Mouse (Mus musculus) ES-Bruce4 (cell line): ENCODE results near the gene Dnmt1. TPM values are rescaled to one million over a fixed set of nuclear protein-coding genes. Genes with fewer than 3 reads are reported as not detected.
A peak's percentile ranks its signal among the peaks of the same experiment; 100 is the strongest.

ENCODE experiments used
- H3K27ac ChIP-seq: 2 replicates; pipeline ENCODE4 v1.5.1; 2012; ENCODE audit warnings: low read length, inconsistent platforms; ENCODE audit not compliant: insufficient read depth
- H3K27me3 ChIP-seq: 2 replicates; pipeline ENCODE4 v1.6.1; 2012; ENCODE audit warnings: mild to moderate bottlenecking, low read length, inconsistent platforms; ENCODE audit not compliant: control insufficient read depth, poor library complexity, insufficient read depth, severe bottlenecking
- H3K36me3 ChIP-seq: 2 replicates; pipeline ENCODE4 v1.6.1; 2012; ENCODE audit warnings: inconsistent platforms, mild to moderate bottlenecking, low read length, moderate library complexity; ENCODE audit not compliant: control insufficient read depth, poor library complexity, insufficient read depth, severe bottlenecking
- H3K4me1 ChIP-seq: one replicate; pipeline ENCODE4 v1.8.1; 2011; ENCODE audit warnings: low read length; ENCODE audit not compliant: control insufficient read depth, insufficient read depth
- H3K4me3 ChIP-seq: 2 replicates; pipeline ENCODE4 v1.5.1; 2011; ENCODE audit warnings: low read depth, mild to moderate bottlenecking, low read length
- H3K9ac ChIP-seq: 2 replicates; pipeline ENCODE4 v1.6.1; 2012; ENCODE audit warnings: low read depth, mild to moderate bottlenecking, inconsistent platforms; ENCODE audit not compliant: poor library complexity, severe bottlenecking
- H3K9me3 ChIP-seq: replicated peaks from 2 replicates; pipeline ENCODE4 v1.6.1; 2012; ENCODE audit warnings: mild to moderate bottlenecking, low read length, inconsistent platforms; ENCODE audit not compliant: control insufficient read depth, poor library complexity, insufficient read depth, severe bottlenecking
- CTCF ChIP-seq: IDR thresholded peaks from one replicate; pipeline ENCODE4 v1.8.1; 2011; ENCODE audit warnings: low read depth, low read length
- EP300 ChIP-seq: IDR thresholded peaks from 2 replicates; pipeline ENCODE4 v1.6.1; 2011; ENCODE audit warnings: low read depth, low read length; ENCODE audit not compliant: insufficient read depth
- POLR2A ChIP-seq: IDR thresholded peaks from one replicate; pipeline ENCODE4 v1.8.1; 2011; ENCODE audit warnings: low read length; ENCODE audit not compliant: insufficient read depth
- polyA plus RNA-seq: library from polyadenylated mRNA; stranded (reverse); fragments of >200 nt; gene quantifications from 2 replicates; pipeline ENCODE4 v1.2.4, GENCODE M21; 2011; ENCODE audit warnings: low read depth; ENCODE audit not compliant: missing spikeins, insufficient read depth, insufficient read length

Gene Dnmt1
- polyA plus RNA-seq, 1 experiment, result 120 TPM

DNA sequence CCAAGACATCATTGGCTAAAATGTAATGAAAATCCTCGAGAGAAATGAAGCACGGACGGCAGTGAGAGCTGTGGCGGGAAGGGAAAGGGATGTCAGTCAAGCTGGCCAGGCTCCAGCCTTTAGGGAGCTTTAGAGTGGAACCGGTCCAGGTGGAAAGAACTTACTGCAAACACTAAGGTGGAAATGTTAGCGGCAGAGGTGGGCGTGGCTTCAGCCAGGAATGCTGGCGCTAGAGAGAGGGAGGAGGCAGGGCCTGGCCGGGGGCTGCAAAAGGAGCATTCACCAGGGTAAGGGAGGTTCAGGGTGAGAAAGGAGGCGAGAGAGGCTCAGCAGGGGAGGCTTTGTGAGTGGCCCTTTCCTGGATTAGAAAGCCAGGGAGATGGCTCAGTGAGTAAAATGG is 31.2 kb upstream of the Dnmt1 start:
- Histone ChIP-seq H3K9ac (0 out of 2 replicates have a peak overlapping the region, but pooled peaks have one; percentile 1), H3K27me3 (no peaks in the 10 kb centered on the region), H3K9me3 (no peaks in the 10 kb centered on the region), H3K36me3 (no peaks in the 10 kb centered on the region), H3K4me3 (no peak overlapping the region), H3K27ac (peak overlapping the region; percentile 64), H3K4me1 (peaks cover 4% of the 10 kb centered on the region)
- TF ChIP-seq POLR2A (no peak), CTCF (no peak), EP300 (peak; percentile 84)

DNA sequence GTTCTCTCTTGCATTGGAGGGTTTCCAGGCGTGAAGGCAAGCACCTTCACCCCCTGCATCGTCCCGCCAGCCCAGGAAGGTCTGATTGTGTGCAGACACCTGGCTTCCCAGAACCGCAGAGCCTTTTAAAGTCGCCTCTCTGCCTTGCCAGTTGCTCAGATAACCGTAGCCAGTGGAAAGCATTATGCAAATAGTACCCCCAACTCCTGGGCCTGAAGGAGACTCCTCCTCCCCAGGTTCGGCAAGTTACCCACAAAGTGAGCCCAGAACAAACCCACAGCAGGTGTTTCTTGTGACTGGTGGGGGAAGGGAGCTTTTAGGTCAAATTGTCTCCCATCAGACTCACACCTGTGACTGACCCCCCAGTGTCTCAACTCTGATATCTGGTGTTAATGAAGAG is 28.3 kb upstream of the Dnmt1 start:
- no peak overlapping the region for H3K4me3 ChIP-seq
- no peaks in the 10 kb centered on the region for H3K36me3 ChIP-seq
- no peaks in the 10 kb centered on the region for H3K27me3 ChIP-seq
- 0 out of 2 replicates have a peak overlapping the region, but pooled peaks have one; percentile 27 for H3K9ac ChIP-seq
- H3K27ac ChIP-seq, result peak overlapping the region; percentile 62
- no peak for TF ChIP-seq CTCF
- 0 out of 2 replicates have a peak, but pooled peaks have one; percentile 21 for TF ChIP-seq EP300
- no peak for TF ChIP-seq POLR2A
- H3K4me1 ChIP-seq, result peaks cover 4% of the 10 kb centered on the region
- H3K9me3 ChIP-seq, result no peaks in the 10 kb centered on the region

DNA sequence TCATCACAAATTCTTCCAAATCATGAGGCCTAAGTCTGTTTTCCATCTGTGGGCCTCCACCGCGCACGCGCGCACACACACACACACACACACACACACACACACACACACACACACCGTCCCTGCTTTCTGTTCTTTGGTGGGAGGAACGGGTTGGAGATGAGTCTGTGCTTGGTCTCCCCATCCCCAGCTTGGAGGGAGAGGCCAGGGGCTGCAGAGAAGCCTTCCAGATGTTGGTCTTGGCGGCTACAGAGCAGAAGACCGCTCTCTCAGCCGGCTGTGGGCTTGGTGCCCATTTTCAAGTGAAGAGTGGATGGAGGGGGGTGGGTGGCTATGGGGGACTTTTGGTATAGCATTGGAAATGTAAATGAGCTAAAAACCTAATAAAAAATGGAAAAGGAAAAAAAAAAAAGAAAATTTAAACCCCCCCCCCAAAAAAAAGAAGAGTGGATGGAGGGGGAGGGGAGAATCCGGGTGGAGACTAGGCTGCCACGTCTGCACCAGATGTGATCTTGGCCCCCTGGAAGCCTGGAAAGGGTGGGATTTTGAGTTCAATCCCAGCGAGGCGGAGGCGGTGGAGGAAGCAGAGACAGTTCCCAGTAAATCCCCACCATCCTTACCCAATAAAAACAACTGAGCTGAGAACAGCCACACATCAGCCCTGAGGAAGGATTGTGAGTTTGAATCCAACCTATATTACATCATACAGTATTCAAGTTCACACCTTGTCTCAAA is 27.4 kb upstream of the Dnmt1 start:
- peaks cover 6% of the 10 kb centered on the region for H3K4me1 ChIP-seq
- H3K9ac ChIP-seq, result peak overlapping the region; percentile 27
- no peaks in the 10 kb centered on the region for H3K27me3 ChIP-seq
- no peaks in the 10 kb centered on the region for H3K9me3 ChIP-seq
- TF ChIP-seq CTCF (no peak), POLR2A (no peak), EP300 (no peak)
- H3K36me3 ChIP-seq, result no peaks in the 10 kb centered on the region
- H3K27ac ChIP-seq, result peak overlapping the region; percentile 62
- H3K4me3 ChIP-seq, result no peak overlapping the region

DNA sequence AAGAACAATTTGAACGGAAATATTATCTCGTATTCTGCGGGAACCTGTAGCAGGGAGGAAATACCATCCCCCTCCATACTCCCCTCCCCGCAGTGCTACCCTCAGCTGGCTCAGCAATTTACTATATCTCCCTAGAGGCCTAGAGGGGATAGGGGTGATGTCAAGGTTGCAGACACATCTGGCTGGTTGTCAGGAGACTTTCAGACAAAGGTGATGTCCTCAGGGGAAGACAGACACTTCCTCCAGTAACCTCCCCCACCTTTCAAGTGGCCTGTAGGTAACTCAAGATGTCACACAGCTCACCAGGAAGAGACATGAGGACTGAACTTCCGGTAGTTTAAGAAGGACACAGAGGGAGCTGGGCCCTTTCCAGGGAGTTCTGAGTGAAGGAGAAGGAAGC is 23.5 kb upstream of the Dnmt1 start:
- Histone ChIP-seq H3K4me3 (peak overlapping the region; percentile 61), H3K27ac (peak overlapping the region; percentile 91), H3K36me3 (no peaks in the 10 kb centered on the region), H3K9ac (peak overlapping the region; percentile 79), H3K27me3 (no peaks in the 10 kb centered on the region), H3K9me3 (no peaks in the 10 kb centered on the region), H3K4me1 (peaks cover 10% of the 10 kb centered on the region)
- no peak for TF ChIP-seq CTCF
- TF ChIP-seq POLR2A, result peak; percentile 34
- TF ChIP-seq EP300, result peak; percentile 97

DNA sequence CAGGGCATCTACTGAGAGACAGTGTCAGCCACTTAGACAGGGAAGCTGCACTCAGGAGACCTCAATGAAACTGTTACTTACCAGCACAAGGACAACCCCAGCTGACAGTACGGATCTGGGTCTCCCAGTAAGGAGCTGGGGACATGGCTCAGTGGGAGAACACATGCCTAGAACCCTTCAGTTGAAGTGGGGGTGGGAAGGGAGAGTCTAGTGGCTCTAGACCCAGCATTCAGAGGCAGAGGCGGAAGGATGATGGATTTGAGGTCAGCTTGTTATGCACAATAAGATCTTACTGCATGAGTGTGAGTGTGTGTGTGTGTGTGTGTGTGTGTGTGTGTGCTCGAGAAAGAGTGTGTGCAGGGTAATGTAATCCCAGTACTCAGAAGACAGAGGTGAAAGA is 22.5 kb upstream of the Dnmt1 start:
- peak overlapping the region; percentile 40; the same call in 1 of the 2 replicates for H3K9ac ChIP-seq
- no peaks in the 10 kb centered on the region for H3K36me3 ChIP-seq
- no peaks in the 10 kb centered on the region for H3K9me3 ChIP-seq
- no peaks in the 10 kb centered on the region for H3K27me3 ChIP-seq
- peak overlapping the region; percentile 91 for H3K27ac ChIP-seq
- peaks cover 12% of the 10 kb centered on the region for H3K4me1 ChIP-seq
- H3K4me3 ChIP-seq, result no peak overlapping the region
- TF ChIP-seq EP300, result no peak
- TF ChIP-seq POLR2A, result no peak
- no peak for TF ChIP-seq CTCF

DNA sequence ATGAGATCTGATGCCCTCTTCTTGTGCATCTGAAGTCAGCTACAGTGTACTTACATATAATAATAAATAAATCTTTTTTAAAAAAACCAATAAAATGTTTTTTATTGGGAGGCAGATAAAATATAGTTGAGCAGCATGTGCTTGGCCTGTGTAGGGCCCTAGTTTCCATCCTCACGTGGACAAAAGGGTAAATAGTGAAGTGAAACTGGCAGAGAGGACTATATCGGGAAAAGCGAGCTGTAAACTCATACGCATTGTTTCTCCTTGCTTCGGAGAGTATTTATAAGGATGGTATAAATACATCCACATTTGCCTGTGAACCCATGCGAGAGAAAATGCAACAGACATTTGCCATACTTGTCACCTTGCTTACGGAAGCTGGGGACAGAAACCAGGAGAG is 20.1 kb upstream of the Dnmt1 start:
- Histone ChIP-seq H3K27ac (peak overlapping the region; percentile 97), H3K27me3 (no peaks in the 10 kb centered on the region), H3K4me3 (no peak overlapping the region), H3K9me3 (no peaks in the 10 kb centered on the region), H3K36me3 (no peaks in the 10 kb centered on the region), H3K9ac (peak overlapping the region; percentile 34), H3K4me1 (peaks cover 12% of the 10 kb centered on the region)
- no peak for TF ChIP-seq CTCF
